Mouse (Mus musculus): ENCODE results near the gene Dhx30. TPM values are rescaled to one million over a fixed set of nuclear protein-coding genes. Genes with fewer than 3 reads are reported as not detected.

Gene Dhx30
- 107 and 121 TPM in 2 replicates for polyA plus RNA-seq (2012; rRNA removed)

DNA sequence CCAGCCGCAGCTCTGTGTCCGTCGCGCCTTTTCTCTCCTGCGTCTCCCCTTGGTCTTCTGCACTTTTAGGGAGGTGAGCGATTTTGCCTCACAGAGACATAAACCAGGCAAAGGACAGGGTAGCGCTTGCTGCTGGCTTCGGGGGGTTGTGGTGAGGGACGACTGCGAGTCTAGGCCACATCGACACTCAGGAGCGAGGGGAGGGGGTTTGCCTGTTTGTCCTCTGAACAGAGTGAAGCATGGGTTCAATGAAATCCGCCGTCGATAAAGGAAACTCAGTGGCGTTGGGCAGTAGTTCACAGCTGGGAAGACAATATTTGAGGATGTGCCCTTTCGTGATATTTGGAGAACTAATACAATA is at the start of gene Dhx30:
Dhx30 (minus strand) TSS at position 52 of the 361 bp plus-strand sequence.

DNA sequence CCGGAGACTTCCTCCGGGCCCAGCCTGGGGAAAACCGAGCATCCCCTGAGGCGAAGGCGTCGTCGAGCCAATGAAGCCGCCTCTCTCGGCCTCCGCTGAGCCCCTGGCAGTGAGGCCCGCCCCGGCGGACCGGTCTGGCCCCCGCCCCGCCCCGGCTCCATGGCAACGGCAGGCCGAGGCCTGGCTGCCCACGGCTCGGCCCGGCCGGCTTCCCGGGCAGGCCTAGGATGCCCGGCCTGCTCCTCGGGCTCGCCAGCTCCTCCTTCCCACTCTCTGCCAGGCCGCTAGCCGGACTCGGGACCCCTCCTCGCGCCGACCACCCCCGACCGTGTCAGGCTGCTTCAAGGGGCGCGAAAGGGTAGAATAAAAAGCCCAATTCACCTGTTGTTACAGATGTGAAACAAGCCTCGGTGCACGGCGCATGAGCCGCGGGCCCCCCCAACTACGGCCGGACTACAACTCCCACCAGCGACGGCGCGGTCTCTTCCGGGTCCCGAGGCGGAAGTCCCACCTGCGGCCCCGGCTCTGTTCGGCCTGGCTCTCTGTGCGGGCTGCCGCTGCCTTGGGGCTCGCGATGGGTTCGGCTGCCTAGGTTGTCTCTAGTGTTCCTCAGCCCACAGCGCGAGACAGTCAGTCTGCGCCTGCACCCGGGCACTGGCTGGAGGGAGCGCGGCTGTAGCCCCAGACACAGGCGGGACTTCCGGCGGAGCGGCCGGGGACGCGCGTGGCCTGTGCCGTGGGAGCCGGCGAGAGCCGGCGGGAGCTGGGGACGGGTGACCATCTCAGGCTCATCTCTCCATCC is 452 bp downstream of the Dhx30 start, which contains the start of gene Smarcc1:
Smarcc1 (plus strand) TSS at position 732 of the 802 bp plus-strand sequence.

Other genes with a start within 250 kb of the Dhx30 start
- gene Cdc25a, start 242.3 kb downstream of the Dhx30 start, polyA plus RNA-seq (2012; rRNA removed) = 10.6 and 19.1 TPM in 2 replicates
- 236 and 240 TPM in 2 replicates for gene Map4, start 186.4 kb downstream of the Dhx30 start, polyA plus RNA-seq (2012; rRNA removed)
- 31.8 and 37.2 TPM in 2 replicates for gene Smarcc1, start 122 bp downstream of the Dhx30 start, polyA plus RNA-seq (2012; rRNA removed)
- 3.7 and 3.8 TPM in 2 replicates for gene Cspg5, start 126.0 kb upstream of the Dhx30 start, polyA plus RNA-seq (2012; rRNA removed)
- 15.0 and 20.7 TPM in 2 replicates for gene Elp6, start 187.3 kb upstream of the Dhx30 start, polyA plus RNA-seq (2012; rRNA removed)
- gene Scap, start 215.5 kb upstream of the Dhx30 start, polyA plus RNA-seq (2012; rRNA removed) = 123 and 146 TPM in 2 replicates